Mouse (Mus musculus) C2C12 (cell line): ENCODE results near the gene Uso1.

Experiments used
- CEBPB ChIP-seq: IDR thresholded peaks from one replicate; pipeline ENCODE4 v1.6.1; 2011; ENCODE audit warnings: low read depth, mild to moderate bottlenecking, control low read depth, moderate library complexity
- CTCF ChIP-seq: IDR thresholded peaks from one replicate; pipeline ENCODE4 v1.5.1; 2011; ENCODE audit not compliant: control insufficient read depth, insufficient read depth, insufficient read length
- FOSL1 ChIP-seq: IDR thresholded peaks from one replicate; pipeline ENCODE4 v1.8.0; 2011; ENCODE audit warnings: mild to moderate bottlenecking, low read length; ENCODE audit not compliant: poor library complexity, insufficient read depth, severe bottlenecking
- MAX ChIP-seq: IDR thresholded peaks from one replicate; pipeline ENCODE4 v1.6.1; 2011; ENCODE audit warnings: mild to moderate bottlenecking, control low read depth
- MYOD1 ChIP-seq: IDR thresholded peaks from one replicate; pipeline ENCODE4 v1.6.1; 2011; ENCODE audit warnings: low read depth; ENCODE audit not compliant: control insufficient read depth, insufficient read length
- USF1 ChIP-seq: IDR thresholded peaks from one replicate; pipeline ENCODE4 v1.6.1; 2011; ENCODE audit warnings: low read depth, mild to moderate bottlenecking, control low read depth, moderate library complexity

DNA sequence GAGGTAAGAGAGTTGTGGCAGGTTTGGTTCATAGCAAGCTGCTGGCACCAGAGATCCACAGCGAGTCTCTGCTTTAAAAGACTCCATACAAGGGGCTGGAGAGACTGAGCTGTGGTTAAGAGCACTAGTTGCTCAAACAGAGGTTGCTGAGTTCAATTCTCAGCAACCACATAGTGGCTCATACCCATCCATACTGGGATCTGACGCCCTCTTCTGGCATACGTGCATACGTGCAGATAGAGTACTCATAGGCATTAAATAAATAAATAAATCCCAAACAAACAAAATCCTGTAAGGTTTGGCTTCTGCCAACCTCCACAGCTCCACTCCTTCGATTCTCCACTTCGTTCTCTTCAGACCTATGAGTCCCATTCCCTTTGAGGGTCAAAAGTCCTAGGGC lies 114.3 kb downstream of the Uso1 start:
- TF ChIP-seq CTCF (no peak), MYOD1 (no peak), USF1 (no peak), FOSL1 (no peak), MAX (no peak), CEBPB (no peak)
